Mouse (Mus musculus) adrenal gland, adult (tissue): ENCODE data around the gene Efhc2.

ENCODE experiments used
- DNase-seq, 2 experiments: peaks; one replicate each; pipeline ENCODE4 v3.0.0; 2022 to 2023; ENCODE audit warnings: low spot score in 1 of 2; ENCODE audit not compliant: inconsistent age in 2 of 2

Efhc2 gene

GRCm38 (mm10) chrX:17319126-17319583, at the start of gene Efhc2:
TSS of gene Efhc2 (minus strand) at chrX:17319368.
- peak; percentile 29 to 67 for DNase-seq

DNA sequence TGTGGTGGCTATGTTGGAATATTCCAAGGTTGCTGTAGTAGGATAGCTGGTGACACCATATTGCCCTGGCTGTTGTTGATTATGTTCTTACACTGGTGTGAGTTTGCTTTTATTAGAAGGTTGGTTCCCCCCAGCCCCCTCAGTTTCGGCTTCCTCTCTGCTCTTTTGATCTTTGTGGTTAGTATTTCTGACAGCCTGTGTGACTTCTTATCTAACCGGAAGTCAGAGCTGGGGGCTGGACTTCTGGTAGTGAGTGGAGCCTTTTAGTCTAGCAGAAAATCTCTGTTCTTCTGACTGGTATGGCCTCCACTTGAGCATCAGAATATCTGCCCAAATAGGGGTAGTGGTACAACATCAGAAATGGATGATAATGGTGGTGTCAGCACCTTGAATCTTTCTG, 45.9 kb upstream of the Efhc2 start:
- no peak for DNase-seq

DNA sequence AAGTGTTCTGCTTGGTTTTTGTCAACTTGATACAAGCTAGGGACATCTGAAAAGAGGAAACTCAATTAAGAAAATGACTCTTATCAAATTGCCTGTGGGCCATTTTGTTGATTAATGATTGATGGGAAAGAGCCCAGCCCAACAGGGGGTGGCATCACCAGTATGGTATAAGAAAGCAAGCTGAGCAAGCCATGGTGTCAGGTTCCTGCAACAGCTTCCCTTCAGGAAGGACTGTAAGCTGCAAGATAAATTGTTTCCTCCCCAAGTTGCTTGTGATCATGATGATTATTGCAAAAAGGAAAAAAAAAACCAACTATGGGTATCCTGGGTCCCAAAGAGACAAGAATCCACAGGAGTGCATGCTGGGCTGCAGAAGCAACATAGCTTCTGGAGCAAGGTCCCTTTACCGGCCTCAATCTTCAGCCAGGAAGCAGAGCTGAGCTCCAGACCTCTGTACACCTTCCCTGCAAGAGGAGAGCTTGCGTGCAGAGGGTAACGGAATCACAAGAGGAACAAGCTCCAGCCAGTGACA, 18.8 kb downstream of the Efhc2 start:
- no peak for DNase-seq

DNA sequence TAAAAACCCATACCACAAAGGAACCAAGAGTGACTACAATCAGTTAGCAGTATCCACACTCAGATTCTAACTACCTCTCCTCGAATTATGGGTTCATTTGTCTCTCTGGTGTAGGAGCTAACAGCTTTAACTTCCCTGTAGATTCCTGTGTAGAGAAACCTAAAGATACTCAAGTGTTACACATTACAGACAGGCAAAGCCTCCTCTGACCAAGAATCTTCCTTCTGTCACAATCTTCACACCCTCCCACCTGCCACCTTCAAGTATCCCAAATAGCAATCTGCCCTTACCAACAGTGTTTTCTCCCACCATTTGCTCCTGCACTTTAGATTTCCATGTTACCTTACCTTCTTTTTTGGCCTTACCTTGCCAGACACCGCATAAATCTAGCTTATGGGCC, 35.3 kb downstream of the Efhc2 start:
- DNase-seq, result no peak

DNA sequence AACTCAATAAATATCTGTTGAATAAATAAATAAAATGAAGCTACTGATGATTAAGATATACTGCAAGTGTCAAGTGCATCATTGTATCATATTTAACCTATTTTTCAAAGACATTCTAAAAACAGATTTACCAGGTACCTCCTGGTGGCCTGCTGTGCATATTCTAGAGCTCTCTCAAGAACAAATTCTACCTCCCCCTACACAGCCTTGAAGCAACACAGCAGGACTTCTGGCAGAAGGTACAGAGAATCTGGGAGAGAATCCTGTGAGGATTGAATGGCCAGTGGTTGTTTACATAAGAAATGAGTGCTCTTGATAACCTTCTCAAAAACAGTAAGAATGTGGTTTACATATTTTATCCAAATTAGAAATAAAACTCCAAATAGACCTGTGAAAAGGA, 94.0 kb downstream of the Efhc2 start:
- DNase-seq, result no peak

GRCm38 (mm10) chrX:17217451-17217850, 101.7 kb downstream of the Efhc2 start:
- DNase-seq, result peak in 1 of 2 experiments; percentile 53

- no peak for DNase-seq
Observed at GRCm38 (mm10) chrX:17213515-17213914, 105.7 kb downstream of the Efhc2 start.

DNA sequence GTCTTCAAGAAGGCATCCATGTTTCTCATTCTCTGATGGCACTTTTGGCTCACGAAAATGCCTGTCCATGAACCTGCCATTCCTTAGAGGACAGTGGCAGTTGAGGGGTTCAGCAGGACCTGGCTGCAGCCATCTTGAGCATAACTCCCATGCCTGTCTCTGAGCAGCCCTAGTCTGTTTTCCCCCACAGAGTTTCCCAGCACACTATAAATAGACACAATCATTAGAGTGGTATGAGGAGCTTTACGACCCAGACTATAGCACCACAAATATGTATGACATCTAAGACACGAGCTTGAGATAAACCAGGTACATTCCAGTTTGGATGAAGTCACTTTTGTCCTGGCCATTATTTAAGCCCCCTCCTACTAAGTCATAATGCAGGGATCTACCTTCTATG, 143.4 kb downstream of the Efhc2 start:
- DNase-seq, result no peak

- DNase-seq, result no peak
Observed at GRCm38 (mm10) chrX:17165638-17166037, 153.5 kb downstream of the Efhc2 start.
